Mouse (Mus musculus): ENCODE results near the gene Pank4. TPM values are rescaled to one million over a fixed set of nuclear protein-coding genes. Genes with fewer than 3 reads are reported as not detected.

The Pank4 gene
- total and polyA plus RNA-seq, 3 experiments: 22.4 to 34.7 (median 27.6) TPM

DNA sequence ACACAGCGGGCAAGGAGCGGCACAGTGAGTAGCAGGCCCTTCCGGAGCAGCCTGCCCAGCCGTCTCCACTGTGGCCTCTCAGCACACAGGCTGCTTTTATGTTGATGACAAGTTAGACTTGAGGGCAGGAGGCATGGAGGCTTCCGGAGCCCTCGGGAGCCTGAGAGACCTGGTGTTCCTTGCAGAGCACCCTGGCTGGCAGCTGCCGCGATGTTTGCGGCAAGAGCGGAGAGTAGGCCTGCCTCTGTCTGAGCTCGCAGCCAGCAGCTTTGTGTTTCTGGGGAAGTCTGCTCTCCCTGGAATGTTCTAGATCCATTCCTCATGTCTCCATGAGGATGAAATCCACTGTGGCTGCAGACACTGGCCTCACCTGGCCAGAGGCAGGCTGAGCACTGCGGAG lies 8.6 kb downstream of the Pank4 start:
- dilution Hi-C loops (cut with MboI; ENCODE audit: extremely low pct_ligation_motif_present, extremely low pct_unique_long_range_greater_than_20kb, low sequenced_read_pairs) (no loop called here), in situ Hi-C loops (cut with MboI; ENCODE audit: low pct_ligation_motif_present, low pct_unique_long_range_greater_than_20kb, low sequenced_read_pairs) (loop anchor here (25.0 kb wide), 1 partner anchor 265 kb away; the partner anchor contains the start of gene Faap20)
- Histone ChIP-seq H3K27ac (ENCODE audit: insufficient read depth, low read depth) (no peak overlapping the region), H3K36me3 (replicated peaks in 1 of 2; ENCODE audit: control insufficient read depth in 1 of 2, insufficient read depth in 1 of 2, low read length in 1 of 2) (peaks cover 89 to 98% of the 10 kb centered on the region in 2 experiments), H3K4me3 (replicated peaks in 1 of 3; ENCODE audit: low read depth in 2 of 3, low read length in 2 of 3, poor library complexity in 1 of 3) (no peak overlapping the region), H3K9ac (ENCODE audit: insufficient read depth, low read depth) (no peak overlapping the region), H3K79me2 (replicated peaks; ENCODE audit: control insufficient read depth, extremely low read depth, insufficient read depth, poor library complexity, severe bottlenecking) (peaks cover 12% of the 10 kb centered on the region), H3K4me2 (ENCODE audit: insufficient read depth, low read depth, poor library complexity, severe bottlenecking) (no peak overlapping the region), H3K4me1 (ENCODE audit: control insufficient read depth in 1 of 2, insufficient read depth in 2 of 2) (peaks cover 0 to 3% of the 10 kb centered on the region in 2 experiments; a peak in 2 of 4 replicates), H3K27me3 (replicated peaks) (no peaks in the 10 kb centered on the region), H3K9me3 (replicated peaks; ENCODE audit: low read length) (no peaks in the 10 kb centered on the region)
- no peak for DNase-seq (ENCODE audit: extremely low read depth)
- no peak for TF ChIP-seq NRF1 (IDR thresholded peaks at IDR 0.05; ENCODE audit: low read depth, low read length)

DNA sequence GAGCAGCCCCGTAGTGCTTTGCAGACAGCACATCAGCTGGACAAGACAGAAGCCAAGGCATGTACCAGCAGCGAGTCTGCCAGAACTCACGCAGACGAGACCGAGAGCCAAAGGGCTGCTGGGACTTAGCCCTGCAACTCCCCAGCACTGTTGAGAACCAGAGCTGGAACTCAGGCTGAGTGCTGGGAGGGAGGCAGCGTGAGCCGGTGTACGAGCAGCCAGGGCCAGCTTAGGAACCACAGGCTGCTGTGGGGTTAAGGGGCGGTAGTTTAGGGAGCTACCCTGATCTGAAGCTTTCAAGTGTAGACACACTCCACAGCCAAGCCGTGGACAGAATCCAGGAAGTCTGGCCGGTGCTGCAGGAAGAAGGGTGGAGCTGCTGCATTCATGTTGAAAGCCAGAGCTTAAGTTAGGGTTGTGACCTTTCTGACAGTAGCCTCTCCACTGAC lies 10.3 kb downstream of the Pank4 start:
- no peak for DNase-seq (ENCODE audit: extremely low read depth)
- H3K9ac ChIP-seq (ENCODE audit: insufficient read depth, low read depth): no peak overlapping the region
- H3K27me3 ChIP-seq (replicated peaks): no peaks in the 10 kb centered on the region
- no peaks in the 10 kb centered on the region for H3K79me2 ChIP-seq (replicated peaks; ENCODE audit: control insufficient read depth, extremely low read depth, insufficient read depth, poor library complexity, severe bottlenecking)
- H3K4me2 ChIP-seq (ENCODE audit: insufficient read depth, low read depth, poor library complexity, severe bottlenecking): no peak overlapping the region
- H3K4me3 ChIP-seq (replicated peaks in 1 of 3; ENCODE audit: low read depth in 2 of 3, low read length in 2 of 3, poor library complexity in 1 of 3): no peak overlapping the region
- no peaks in the 10 kb centered on the region for H3K4me1 ChIP-seq (ENCODE audit: control insufficient read depth in 1 of 2, insufficient read depth in 2 of 2)
- in situ Hi-C loops (cut with MboI; ENCODE audit: low pct_ligation_motif_present, low pct_unique_long_range_greater_than_20kb, low sequenced_read_pairs) (loop anchor here (25.0 kb wide), 1 partner anchor 263 kb away; the partner anchor contains the start of gene Faap20), dilution Hi-C loops (cut with MboI; ENCODE audit: extremely low pct_ligation_motif_present, extremely low pct_unique_long_range_greater_than_20kb, low sequenced_read_pairs) (no loop called here)
- H3K9me3 ChIP-seq (replicated peaks; ENCODE audit: low read length): no peaks in the 10 kb centered on the region
- peaks cover 100% of the 10 kb centered on the region in 2 experiments for H3K36me3 ChIP-seq (replicated peaks in 1 of 2; ENCODE audit: control insufficient read depth in 1 of 2, insufficient read depth in 1 of 2, low read length in 1 of 2)
- TF ChIP-seq ZC3H11A (IDR thresholded peaks at IDR 0.05; ENCODE audit: low read depth, low read length) (no peak), JUN (IDR thresholded peaks at IDR 0.05; ENCODE audit: insufficient read depth, low read depth, low read length) (no peak), IRF4 (IDR thresholded peaks at IDR 0.05; ENCODE audit: low read depth, low read length) (no peak), RCOR1 (conservative IDR thresholded peaks at IDR 0.05; ENCODE audit: low read depth, low read length) (no peak), CHD1 (IDR thresholded peaks at IDR 0.05; ENCODE audit: low read depth, low read length) (no peak), MXI1 (IDR thresholded peaks at IDR 0.05; ENCODE audit: low read depth, low read length) (no peak), MAX (IDR thresholded peaks at IDR 0.05; ENCODE audit: low read length) (no peak), JUND (conservative IDR thresholded peaks at IDR 0.05; ENCODE audit: low read depth, low read length) (no peak), USF1 (IDR thresholded peaks at IDR 0.05; ENCODE audit: low read depth, low read length) (no peak), EP300 (IDR thresholded peaks at IDR 0.05; ENCODE audit: low read length) (no peak), KAT2A (IDR thresholded peaks at IDR 0.05; ENCODE audit: insufficient replicate concordance, low read length) (no peak), ZMIZ1 (IDR thresholded peaks at IDR 0.05; ENCODE audit: low read depth, low read length) (no peak), RAD21 (IDR thresholded peaks at IDR 0.05; ENCODE audit: low read depth, low read length) (no peak)
- H3K27ac ChIP-seq (ENCODE audit: insufficient read depth, low read depth): no peak overlapping the region
